Mouse (Mus musculus) left cerebral cortex, adult 8-10 months (tissue): ENCODE results near the gene Scn7a. TPM values are rescaled to one million over a fixed set of nuclear protein-coding genes. Genes with fewer than 3 reads are reported as not detected.

Experiments
- total RNA-seq, 4 experiments: library from RNA; stranded (reverse); gene quantifications; 2 replicates each; pipeline ENCODE4 v1.2.4; 2022

Gene Scn7a
- total RNA-seq, 4 experiments from 2014 or later = 1.8 to 2.7 (median 2.2) TPM

Other genes starting within 250 kb of the Scn7a start
- gene Scn9a, start 150.0 kb downstream of the Scn7a start, total RNA-seq = 1 to 10 TPM; 3.7 to 4.0 (median 3.9) TPM